Mouse (Mus musculus) heart, postnatal 0 days (tissue): ENCODE measurements around the gene Aldh3b2.

ENCODE experiments used
- CTCF ChIP-seq: IDR thresholded peaks from 2 replicates; pipeline ENCODE4 v1.5.1; 2016; ENCODE audit warnings: antibody characterized with exemption, control low read depth, low read depth
- EP300 ChIP-seq: IDR thresholded peaks from 2 replicates; pipeline ENCODE4 v1.6.1; 2016; ENCODE audit warnings: antibody characterized with exemption, low read depth

- TF ChIP-seq CTCF (no peak), EP300 (no peak)
These were observed 13.1 kb upstream of the Aldh3b2 start for GRCm38 (mm10) chr19:3959030-3959429.
